Mouse (Mus musculus): ENCODE measurements around the gene Adra2b. TPM values are rescaled to one million over a fixed set of nuclear protein-coding genes. Genes with fewer than 3 reads are reported as not detected.

The Adra2b gene
- total RNA-seq, 2 experiments from 2014 or later: not detected

- no peak for ATAC-seq (replicated peaks; ENCODE audit: low FRiP score, poor library complexity, severe bottlenecking)
Measured at GRCm38 (mm10) chr2:127338012-127338411, 25.0 kb upstream of the Adra2b start.

GRCm38 (mm10) chr2:127338416-127338815, 24.6 kb upstream of the Adra2b start, which contains the start of gene Astl:
Astl (plus strand) TSS chr2:127338639.
- no peak for ATAC-seq (replicated peaks; ENCODE audit: low FRiP score, poor library complexity, severe bottlenecking)

- ATAC-seq (replicated peaks; ENCODE audit: low FRiP score, poor library complexity, severe bottlenecking): no peak
Measured at GRCm38 (mm10) chr2:127338833-127339232, 24.2 kb upstream of the Adra2b start.

- ATAC-seq (replicated peaks; ENCODE audit: low FRiP score, poor library complexity, severe bottlenecking): no peak
Measured at GRCm38 (mm10) chr2:127339262-127339661, 23.7 kb upstream of the Adra2b start.

GRCm38 (mm10) chr2:127341159-127341558, 21.8 kb upstream of the Adra2b start:
- ATAC-seq (replicated peaks; ENCODE audit: low FRiP score, poor library complexity, severe bottlenecking): peak; percentile 51; the same call in 1 of the 2 replicates

- no peak for ATAC-seq (replicated peaks; ENCODE audit: low FRiP score, poor library complexity, severe bottlenecking)
Measured at GRCm38 (mm10) chr2:127346334-127346733, 16.7 kb upstream of the Adra2b start.

- ATAC-seq (replicated peaks; ENCODE audit: low FRiP score, poor library complexity, severe bottlenecking): no peak
Measured at GRCm38 (mm10) chr2:127347147-127347985, 15.6 kb upstream of the Adra2b start.

GRCm38 (mm10) chr2:127353881-127354280, 9.1 kb upstream of the Adra2b start:
- no peak for ATAC-seq (replicated peaks; ENCODE audit: low FRiP score, poor library complexity, severe bottlenecking)

GRCm38 (mm10) chr2:127363282-127363652, 259 bp downstream of the Adra2b start:
- no peak for ATAC-seq (replicated peaks; ENCODE audit: low FRiP score, poor library complexity, severe bottlenecking)

GRCm38 (mm10) chr2:127363696-127364095, 688 bp downstream of the Adra2b start:
- ATAC-seq (replicated peaks; ENCODE audit: low FRiP score, poor library complexity, severe bottlenecking): no peak

- ATAC-seq (replicated peaks; ENCODE audit: low FRiP score, poor library complexity, severe bottlenecking): no peak
Measured at GRCm38 (mm10) chr2:127364452-127364851, 1.4 kb downstream of the Adra2b start.

- no peak for ATAC-seq (replicated peaks; ENCODE audit: low FRiP score, poor library complexity, severe bottlenecking)
Measured at GRCm38 (mm10) chr2:127367126-127367820, 4.3 kb downstream of the Adra2b start.

- no peak for ATAC-seq (replicated peaks; ENCODE audit: low FRiP score, poor library complexity, severe bottlenecking)
Measured at GRCm38 (mm10) chr2:127369703-127370376, 6.8 kb downstream of the Adra2b start.

- no peak for ATAC-seq (replicated peaks; ENCODE audit: low FRiP score, poor library complexity, severe bottlenecking)
Measured at GRCm38 (mm10) chr2:127370561-127371483, 7.8 kb downstream of the Adra2b start.

GRCm38 (mm10) chr2:127371484-127371861, 8.5 kb downstream of the Adra2b start:
- no peak for ATAC-seq (replicated peaks; ENCODE audit: low FRiP score, poor library complexity, severe bottlenecking)

- no peak for ATAC-seq (replicated peaks; ENCODE audit: low FRiP score, poor library complexity, severe bottlenecking)
Measured at GRCm38 (mm10) chr2:127372082-127372481, 9.1 kb downstream of the Adra2b start.

- no peak for ATAC-seq (replicated peaks; ENCODE audit: low FRiP score, poor library complexity, severe bottlenecking)
Measured at GRCm38 (mm10) chr2:127374131-127374530, 11.1 kb downstream of the Adra2b start.

- ATAC-seq (replicated peaks; ENCODE audit: low FRiP score, poor library complexity, severe bottlenecking): no peak
Measured at GRCm38 (mm10) chr2:127375087-127375486, 12.1 kb downstream of the Adra2b start.

- no peak for ATAC-seq (replicated peaks; ENCODE audit: low FRiP score, poor library complexity, severe bottlenecking)
Measured at GRCm38 (mm10) chr2:127375759-127376341, 12.8 kb downstream of the Adra2b start.
